Mouse (Mus musculus): Measurements from ENCODE around the gene Mcub. TPM values are rescaled to one million over a fixed set of nuclear protein-coding genes. Genes with fewer than 3 reads are reported as not detected.

Mcub gene
- total and polyA plus RNA-seq, 2 experiments: 0.12 TPM; not detected in 1

DNA sequence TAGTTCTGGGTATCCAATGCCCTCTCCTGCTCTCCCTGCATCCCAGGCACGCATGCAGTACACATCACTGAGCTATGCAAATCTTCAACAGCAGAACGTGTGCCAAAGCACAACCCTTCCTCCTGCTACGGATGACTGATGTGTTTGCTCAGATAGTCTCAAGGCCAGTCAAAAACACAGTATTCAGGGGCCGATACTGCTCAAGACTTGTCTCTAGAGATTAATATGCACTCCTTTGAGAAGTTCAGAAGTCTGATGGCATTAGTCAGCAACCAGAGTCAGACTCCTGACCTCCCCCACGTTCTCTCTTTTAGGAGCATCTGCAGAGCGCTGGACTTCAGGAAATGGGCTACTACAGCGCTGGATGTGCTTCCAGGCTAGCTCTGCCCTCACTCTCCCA, 28.0 kb upstream of the Mcub start:
- 77% methylated on average over 7 of the region's 7 CpGs for WGBS
- Histone ChIP-seq H3K4me3 (ENCODE audit: insufficient read depth, low read depth, low read length) (no peak overlapping the region), H3K9ac (ENCODE audit: low read depth, low read length) (no peak overlapping the region), H3K27me3 (ENCODE audit: control insufficient read depth, insufficient read depth, low read length) (no peaks in the 10 kb centered on the region), H3K27ac (replicated peaks; ENCODE audit: insufficient read depth, low read depth, low read length) (no peak overlapping the region), H3K79me2 (ENCODE audit: control insufficient read depth, insufficient read depth, low read length) (no peaks in the 10 kb centered on the region), H3K4me1 (ENCODE audit: control insufficient read depth, insufficient read depth, low read length) (no peaks in the 10 kb centered on the region), H3K36me3 (ENCODE audit: control insufficient read depth, insufficient read depth, low read length) (peaks cover 61% of the 10 kb centered on the region)
- no peak for TF ChIP-seq POLR2A (IDR thresholded peaks at IDR 0.05; ENCODE audit: extremely low read depth, insufficient read depth, low read length)
- TF ChIP-seq CTCF (IDR thresholded peaks at IDR 0.05; ENCODE audit: low read depth, low read length): no peak
- DNase-seq (ENCODE audit: extremely low read depth, low read depth, low spot score): no peak

- no peak for DNase-seq (ENCODE audit: extremely low read depth, low read depth, low spot score)
- Histone ChIP-seq H3K4me1 (ENCODE audit: control insufficient read depth, insufficient read depth, low read length) (no peaks in the 10 kb centered on the region), H3K36me3 (ENCODE audit: control insufficient read depth, insufficient read depth, low read length) (peaks cover 60% of the 10 kb centered on the region), H3K79me2 (ENCODE audit: control insufficient read depth, insufficient read depth, low read length) (no peaks in the 10 kb centered on the region), H3K27ac (replicated peaks; ENCODE audit: insufficient read depth, low read depth, low read length) (no peak overlapping the region), H3K27me3 (ENCODE audit: control insufficient read depth, insufficient read depth, low read length) (no peaks in the 10 kb centered on the region), H3K4me3 (ENCODE audit: insufficient read depth, low read depth, low read length) (no peak overlapping the region), H3K9ac (ENCODE audit: low read depth, low read length) (no peak overlapping the region)
- TF ChIP-seq CTCF (IDR thresholded peaks at IDR 0.05; ENCODE audit: low read depth, low read length): no peak
- TF ChIP-seq POLR2A (IDR thresholded peaks at IDR 0.05; ENCODE audit: extremely low read depth, insufficient read depth, low read length): no peak
- 72% methylated on average over 3 of the region's 3 CpGs for WGBS
Observed at GRCm38 (mm10) chr3:129997324-129997723, 27.3 kb upstream of the Mcub start.

- Histone ChIP-seq H3K36me3 (ENCODE audit: control insufficient read depth, insufficient read depth, low read length) (peaks cover 49% of the 10 kb centered on the region), H3K4me1 (ENCODE audit: control insufficient read depth, insufficient read depth, low read length) (no peaks in the 10 kb centered on the region), H3K27me3 (ENCODE audit: control insufficient read depth, insufficient read depth, low read length) (no peaks in the 10 kb centered on the region), H3K79me2 (ENCODE audit: control insufficient read depth, insufficient read depth, low read length) (no peaks in the 10 kb centered on the region), H3K9ac (ENCODE audit: low read depth, low read length) (no peak overlapping the region), H3K4me3 (ENCODE audit: insufficient read depth, low read depth, low read length) (no peak overlapping the region), H3K27ac (replicated peaks; ENCODE audit: insufficient read depth, low read depth, low read length) (no peak overlapping the region)
- TF ChIP-seq POLR2A (IDR thresholded peaks at IDR 0.05; ENCODE audit: extremely low read depth, insufficient read depth, low read length) (no peak), CTCF (IDR thresholded peaks at IDR 0.05; ENCODE audit: low read depth, low read length) (no peak)
- no peak for DNase-seq (ENCODE audit: extremely low read depth, low read depth, low spot score)
- 98% methylated on average over 13 of the region's 13 CpGs for WGBS
Observed at GRCm38 (mm10) chr3:129987297-129987696, 17.3 kb upstream of the Mcub start.

DNA sequence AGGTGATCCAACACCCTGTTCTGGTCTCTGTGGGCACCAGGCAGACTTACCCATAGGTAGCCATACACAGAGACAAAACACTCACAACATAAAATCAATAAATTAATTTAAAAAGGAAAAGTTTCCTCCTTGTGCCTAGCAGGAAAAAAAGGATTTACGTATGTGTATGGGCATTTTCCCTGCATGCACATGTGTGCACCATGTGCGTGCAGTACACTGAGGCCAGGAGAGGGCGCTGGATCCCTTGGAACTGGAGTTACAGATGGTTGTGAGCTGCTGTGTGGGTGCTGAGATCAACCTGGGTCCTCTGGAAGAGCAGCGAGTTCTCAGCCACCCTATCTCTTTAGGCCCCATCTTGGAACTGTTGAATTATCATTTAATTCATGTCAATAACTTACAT, 15.3 kb upstream of the Mcub start:
- Histone ChIP-seq H3K36me3 (ENCODE audit: control insufficient read depth, insufficient read depth, low read length) (peaks cover 41% of the 10 kb centered on the region), H3K27me3 (ENCODE audit: control insufficient read depth, insufficient read depth, low read length) (no peaks in the 10 kb centered on the region), H3K4me1 (ENCODE audit: control insufficient read depth, insufficient read depth, low read length) (no peaks in the 10 kb centered on the region), H3K9ac (ENCODE audit: low read depth, low read length) (no peak overlapping the region), H3K79me2 (ENCODE audit: control insufficient read depth, insufficient read depth, low read length) (no peaks in the 10 kb centered on the region), H3K4me3 (ENCODE audit: insufficient read depth, low read depth, low read length) (no peak overlapping the region), H3K27ac (replicated peaks; ENCODE audit: insufficient read depth, low read depth, low read length) (no peak overlapping the region)
- 96% methylated on average over 4 of the region's 4 CpGs for WGBS
- TF ChIP-seq POLR2A (IDR thresholded peaks at IDR 0.05; ENCODE audit: extremely low read depth, insufficient read depth, low read length) (no peak), CTCF (IDR thresholded peaks at IDR 0.05; ENCODE audit: low read depth, low read length) (peak; percentile 39)
- no peak for DNase-seq (ENCODE audit: extremely low read depth, low read depth, low spot score)

- TF ChIP-seq POLR2A (IDR thresholded peaks at IDR 0.05; ENCODE audit: extremely low read depth, insufficient read depth, low read length) (no peak), CTCF (IDR thresholded peaks at IDR 0.05; ENCODE audit: low read depth, low read length) (no peak)
- WGBS: 95% methylated on average over 5 of the region's 5 CpGs
- H3K36me3 ChIP-seq (ENCODE audit: control insufficient read depth, insufficient read depth, low read length): peaks cover 41% of the 10 kb centered on the region
Observed at GRCm38 (mm10) chr3:129984797-129985196, 14.8 kb upstream of the Mcub start.

DNA sequence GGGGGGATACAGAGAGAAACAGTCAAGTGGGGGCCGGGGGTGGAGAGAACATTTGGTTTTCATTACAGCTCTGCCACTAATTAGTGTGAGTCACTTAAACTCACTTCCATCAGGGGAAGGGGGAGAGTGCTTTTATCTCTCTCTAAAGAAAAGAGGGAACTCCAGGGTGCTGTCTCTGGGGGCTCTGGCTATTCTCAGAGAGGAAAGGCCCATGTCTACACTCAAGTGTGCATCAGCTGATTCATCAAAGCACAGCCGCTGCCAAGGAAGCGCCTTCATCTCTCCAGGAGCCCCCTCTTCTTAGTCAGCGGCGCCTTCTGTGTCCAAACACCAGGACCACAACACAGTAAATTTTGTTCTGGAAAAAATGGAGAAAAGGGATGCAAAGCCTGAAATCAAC, 12.3 kb upstream of the Mcub start:
- Histone ChIP-seq H3K9ac (ENCODE audit: low read depth, low read length) (no peak overlapping the region), H3K4me3 (ENCODE audit: insufficient read depth, low read depth, low read length) (no peak overlapping the region), H3K4me1 (ENCODE audit: control insufficient read depth, insufficient read depth, low read length) (no peaks in the 10 kb centered on the region), H3K27ac (replicated peaks; ENCODE audit: insufficient read depth, low read depth, low read length) (no peak overlapping the region), H3K79me2 (ENCODE audit: control insufficient read depth, insufficient read depth, low read length) (no peaks in the 10 kb centered on the region), H3K36me3 (ENCODE audit: control insufficient read depth, insufficient read depth, low read length) (peaks cover 18% of the 10 kb centered on the region), H3K27me3 (ENCODE audit: control insufficient read depth, insufficient read depth, low read length) (no peaks in the 10 kb centered on the region)
- WGBS: 92% methylated on average over 5 of the region's 5 CpGs
- no peak for DNase-seq (ENCODE audit: extremely low read depth, low read depth, low spot score)
- TF ChIP-seq POLR2A (IDR thresholded peaks at IDR 0.05; ENCODE audit: extremely low read depth, insufficient read depth, low read length): no peak
- TF ChIP-seq CTCF (IDR thresholded peaks at IDR 0.05; ENCODE audit: low read depth, low read length): no peak

More at GRCm38 (mm10) chr3:129984797-129985196, 14.8 kb upstream of the Mcub start:
- H3K4me1 ChIP-seq (ENCODE audit: control insufficient read depth, insufficient read depth, low read length): no peaks in the 10 kb centered on the region
- H3K4me3 ChIP-seq (ENCODE audit: insufficient read depth, low read depth, low read length): no peak overlapping the region
- no peak overlapping the region for H3K9ac ChIP-seq (ENCODE audit: low read depth, low read length)
- H3K27me3 ChIP-seq (ENCODE audit: control insufficient read depth, insufficient read depth, low read length): no peaks in the 10 kb centered on the region
- no peak for DNase-seq (ENCODE audit: extremely low read depth, low read depth, low spot score)
- no peak overlapping the region for H3K27ac ChIP-seq (replicated peaks; ENCODE audit: insufficient read depth, low read depth, low read length)
- no peaks in the 10 kb centered on the region for H3K79me2 ChIP-seq (ENCODE audit: control insufficient read depth, insufficient read depth, low read length)

All from liver, adult 2 months (tissue).